Mouse (Mus musculus): ENCODE results near the gene Ddx3x. TPM values are rescaled to one million over a fixed set of nuclear protein-coding genes. Genes with fewer than 3 reads are reported as not detected.

The Ddx3x gene
- polyA plus RNA-seq, 1 experiment, result 63.1 TPM

- TF ChIP-seq MYOG (IDR thresholded peaks at IDR 0.05; ENCODE audit: control insufficient read depth, extremely low read depth, insufficient read length) (no peak), FOSL1 (IDR thresholded peaks at IDR 0.05; ENCODE audit: insufficient read depth, low read length, poor library complexity, severe bottlenecking) (no peak), USF1 (IDR thresholded peaks at IDR 0.05; ENCODE audit: low read depth) (no peak), MYOD1 (IDR thresholded peaks at IDR 0.05; ENCODE audit: control insufficient read depth, insufficient read length, low read depth) (no peak), CTCF (IDR thresholded peaks at IDR 0.05; ENCODE audit: control insufficient read depth, insufficient read depth, insufficient read length) (no peak), MAX (IDR thresholded peaks at IDR 0.05) (no peak), CEBPB (IDR thresholded peaks at IDR 0.05; ENCODE audit: low read depth) (no peak)
- no peaks in the 10 kb centered on the region for H3K79me3 ChIP-seq (ENCODE audit: low read depth)
- H3K4me3 ChIP-seq (ENCODE audit: insufficient read depth, poor library complexity, severe bottlenecking), result no peak overlapping the region
- H3K79me2 ChIP-seq (ENCODE audit: control insufficient read depth, insufficient read depth), result no peaks in the 10 kb centered on the region
- no peak overlapping the region for H3ac ChIP-seq (ENCODE audit: control insufficient read depth, insufficient read length, low read depth)
- H3K36me3 ChIP-seq (ENCODE audit: control insufficient read depth, insufficient read depth), result no peaks in the 10 kb centered on the region
- no peaks in the 10 kb centered on the region for H3K27me3 ChIP-seq (ENCODE audit: control insufficient read depth, insufficient read depth, insufficient read length)
Observed at GRCm38 (mm10) chrX:13311396-13311795, 30.6 kb downstream of the Ddx3x start.

GRCm38 (mm10) chrX:13329611-13330010, 48.8 kb downstream of the Ddx3x start:
- TF ChIP-seq CEBPB (IDR thresholded peaks at IDR 0.05; ENCODE audit: low read depth) (no peak), FOSL1 (IDR thresholded peaks at IDR 0.05; ENCODE audit: insufficient read depth, low read length, poor library complexity, severe bottlenecking) (no peak), USF1 (IDR thresholded peaks at IDR 0.05; ENCODE audit: low read depth) (no peak), MAX (IDR thresholded peaks at IDR 0.05) (no peak), MYOG (IDR thresholded peaks at IDR 0.05; ENCODE audit: control insufficient read depth, extremely low read depth, insufficient read length) (no peak), CTCF (IDR thresholded peaks at IDR 0.05; ENCODE audit: control insufficient read depth, insufficient read depth, insufficient read length) (no peak), MYOD1 (IDR thresholded peaks at IDR 0.05; ENCODE audit: control insufficient read depth, insufficient read length, low read depth) (no peak)
- no peaks in the 10 kb centered on the region for H3K79me3 ChIP-seq (ENCODE audit: low read depth)
- no peak overlapping the region for H3K4me3 ChIP-seq (ENCODE audit: insufficient read depth, poor library complexity, severe bottlenecking)

More at GRCm38 (mm10) chrX:13329611-13330010, 48.8 kb downstream of the Ddx3x start:
- Histone ChIP-seq H3ac (ENCODE audit: control insufficient read depth, insufficient read length, low read depth) (no peak overlapping the region), H3K36me3 (ENCODE audit: control insufficient read depth, insufficient read depth) (no peaks in the 10 kb centered on the region), H3K79me2 (ENCODE audit: control insufficient read depth, insufficient read depth) (no peaks in the 10 kb centered on the region), H3K27me3 (ENCODE audit: control insufficient read depth, insufficient read depth, insufficient read length) (no peaks in the 10 kb centered on the region)

Other genes with a start within 250 kb of the Ddx3x start
- 19.7 TPM for gene Usp9x, start 209.5 kb upstream of the Ddx3x start, polyA plus RNA-seq (2012; fragmentation: generic; extraction: Trizol)
- 0.01 TPM for gene Nyx, start 185.1 kb downstream of the Ddx3x start, polyA plus RNA-seq (2012; fragmentation: generic; extraction: Trizol)